Mouse (Mus musculus): Measurements from ENCODE around the gene Phlpp2. TPM values are rescaled to one million over a fixed set of nuclear protein-coding genes. Genes with fewer than 3 reads are reported as not detected.

The Phlpp2 gene
- total RNA-seq, 2 experiments from 2014 or later: 4.9 to 6.4 TPM

DNA sequence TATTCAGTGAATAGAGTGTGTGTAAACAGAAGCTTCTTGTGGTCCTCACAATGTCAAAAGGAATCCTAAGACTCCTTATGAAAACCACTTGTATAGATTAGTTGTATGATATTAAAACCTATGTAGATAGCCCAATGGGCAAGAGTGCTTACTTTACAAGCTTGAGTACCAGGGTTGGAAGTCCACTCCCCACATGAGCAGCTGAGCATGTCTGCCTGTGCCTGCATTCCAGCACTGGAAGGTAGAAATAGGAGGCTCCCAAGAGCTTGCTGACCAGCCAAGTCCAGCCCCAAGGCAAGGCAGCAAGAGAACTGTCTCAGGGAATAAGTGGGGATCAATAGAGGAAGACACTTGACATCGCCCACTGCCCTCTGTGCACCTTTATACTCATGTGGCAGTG, 26.3 kb downstream of the Phlpp2 start:
- intact Hi-C loops (cut with DNase I): no loop called here
- no peak for DNase-seq

DNA sequence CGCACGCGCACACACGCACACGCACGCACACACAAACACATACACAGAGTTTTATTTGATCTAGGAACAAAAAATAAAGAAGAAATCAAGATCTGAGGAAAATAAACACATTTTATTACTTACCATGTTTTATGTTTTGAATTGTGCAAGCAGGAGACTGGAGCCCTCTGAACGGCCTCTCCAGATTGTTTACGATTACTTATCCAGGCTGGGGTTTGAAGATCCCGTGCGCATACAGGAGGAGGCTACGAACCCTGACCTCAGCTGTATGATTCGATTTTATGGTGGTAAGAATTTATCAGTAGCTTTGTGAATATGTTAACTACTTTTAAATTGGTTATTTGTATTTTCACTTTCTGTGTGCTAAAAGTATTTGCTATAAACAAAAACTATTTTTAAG, 27.0 kb downstream of the Phlpp2 start:
- intact Hi-C loops (cut with DNase I): no loop called here
- no peak for DNase-seq

GRCm38 (mm10) chr8:109902379-109902778, 34.0 kb downstream of the Phlpp2 start:
- no peak for DNase-seq
- intact Hi-C loops (cut with DNase I): no loop called here

GRCm38 (mm10) chr8:109903909-109904469, 35.6 kb downstream of the Phlpp2 start:
- no peak for DNase-seq
- intact Hi-C loops (cut with DNase I): no loop called here

- no peak for DNase-seq
- intact Hi-C loops (cut with DNase I): no loop called here
These were observed 36.8 kb downstream of the Phlpp2 start for GRCm38 (mm10) chr8:109904928-109905668.

GRCm38 (mm10) chr8:109906907-109907306, 38.6 kb downstream of the Phlpp2 start:
- intact Hi-C loops (cut with DNase I): no loop called here

DNA sequence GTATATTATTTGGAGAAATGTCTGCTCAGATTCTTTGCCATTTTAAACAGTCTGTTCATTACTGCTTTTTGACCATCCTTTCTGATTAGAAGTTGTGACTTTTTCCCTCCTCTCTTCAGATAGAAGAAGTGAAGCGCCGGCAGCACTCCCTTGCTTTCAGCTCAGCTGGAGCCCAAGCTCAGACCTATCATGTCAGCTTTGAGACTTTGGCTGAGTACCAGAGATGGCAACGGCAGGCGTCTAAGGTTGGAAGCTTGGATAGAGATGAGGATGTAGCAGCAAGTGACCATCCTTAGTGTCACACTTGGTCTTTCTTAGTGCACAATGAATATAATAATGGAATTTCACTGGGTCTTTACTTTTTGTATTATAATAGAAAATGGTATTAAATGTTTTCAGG, 39.0 kb downstream of the Phlpp2 start:
- intact Hi-C loops (cut with DNase I): no loop called here
- DNase-seq: no peak

More at GRCm38 (mm10) chr8:109906907-109907306, 38.6 kb downstream of the Phlpp2 start:
- no peak for DNase-seq

- peak; percentile 21 to 53 for DNase-seq
- intact Hi-C loops (cut with DNase I): loop anchor here (2.0 kb wide), 1 partner anchor 64 kb away; no protein-coding TSS in a partner anchor
These were observed 48.9 kb downstream of the Phlpp2 start for GRCm38 (mm10) chr8:109917277-109917676.

- peak; percentile 9 to 34 for DNase-seq
- intact Hi-C loops (cut with DNase I): no loop called here
These were observed 52.4 kb downstream of the Phlpp2 start for GRCm38 (mm10) chr8:109920406-109921390.

- intact Hi-C loops (cut with DNase I): no loop called here
- no peak for DNase-seq
These were observed 73.4 kb downstream of the Phlpp2 start for GRCm38 (mm10) chr8:109941606-109942360.

GRCm38 (mm10) chr8:109945153-109945632, 76.9 kb downstream of the Phlpp2 start:
- intact Hi-C loops (cut with DNase I): no loop called here
- no peak for DNase-seq

- intact Hi-C loops (cut with DNase I): no loop called here
- no peak for DNase-seq
These were observed 77.4 kb downstream of the Phlpp2 start for GRCm38 (mm10) chr8:109945694-109946093.

- no peak for DNase-seq
- intact Hi-C loops (cut with DNase I): no loop called here
These were observed 77.9 kb downstream of the Phlpp2 start for GRCm38 (mm10) chr8:109946272-109946671.

DNA sequence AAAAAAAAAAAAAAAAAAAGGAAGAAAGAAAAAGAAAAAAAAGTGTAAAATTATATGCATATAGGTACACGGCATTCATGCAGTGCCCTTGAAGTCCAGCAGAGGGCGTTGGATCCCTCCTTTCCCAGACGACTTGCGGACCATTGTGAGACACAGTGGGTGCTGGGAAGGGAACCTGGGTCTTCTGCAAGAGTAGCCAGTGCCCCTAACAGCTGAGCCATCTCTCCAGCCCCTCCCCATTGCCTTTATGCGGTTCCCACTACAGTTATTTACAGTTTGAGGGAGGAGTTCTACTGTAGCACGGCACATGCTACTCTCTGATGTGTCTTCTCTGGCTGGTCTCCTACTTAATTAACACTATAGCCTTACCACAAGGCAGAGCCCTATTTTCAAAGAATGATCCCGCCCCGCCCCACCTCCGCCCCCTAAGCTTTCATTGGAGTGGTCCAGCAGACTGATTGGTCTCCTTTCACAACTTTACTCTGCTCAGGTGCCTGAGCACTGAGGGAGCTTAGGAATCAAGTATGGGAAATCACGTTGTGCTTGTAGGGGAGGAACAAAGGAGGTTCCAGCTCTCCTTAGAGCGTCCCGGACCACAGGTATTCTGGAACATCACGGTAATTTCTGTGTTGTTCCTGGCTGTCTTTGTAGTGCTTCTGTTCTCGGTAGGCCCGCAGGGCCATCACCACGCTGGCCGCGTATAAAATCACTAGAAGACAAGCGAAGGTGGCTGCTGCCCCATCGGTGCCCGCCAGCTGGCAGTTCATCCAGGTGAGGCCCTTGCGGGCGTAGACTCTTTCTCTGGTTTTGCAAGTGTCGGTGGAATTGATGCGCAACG, 79.3 kb downstream of the Phlpp2 start:
- intact Hi-C loops (cut with DNase I): no loop called here

GRCm38 (mm10) chr8:109948285-109948564, 79.9 kb downstream of the Phlpp2 start:
- intact Hi-C loops (cut with DNase I): no loop called here
- DNase-seq: no peak

More for the DNA sequence above, 79.3 kb downstream of the Phlpp2 start:
- DNase-seq: no peak

DNA sequence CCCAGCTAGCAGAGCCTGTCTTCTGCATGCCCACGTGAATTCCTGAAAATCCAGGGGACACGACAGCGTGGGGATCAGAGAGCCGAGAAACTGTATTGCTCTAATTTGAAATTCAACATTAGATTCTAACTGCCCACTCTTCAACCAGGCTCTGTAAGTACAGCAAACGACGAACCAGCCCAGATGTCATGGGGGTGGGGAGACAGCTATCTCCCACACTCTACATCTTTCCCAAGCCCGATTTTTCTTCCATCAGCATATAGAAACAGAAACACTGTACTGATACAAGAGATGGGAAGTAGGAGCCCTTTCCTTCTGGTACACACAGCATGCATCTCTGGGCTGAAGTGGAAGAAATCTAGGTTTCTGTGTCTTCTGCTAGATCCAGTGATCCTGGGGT, 83.8 kb downstream of the Phlpp2 start:
- no peak for DNase-seq
- intact Hi-C loops (cut with DNase I): no loop called here

GRCm38 (mm10) chr8:109954486-109954948, 86.2 kb downstream of the Phlpp2 start:
- intact Hi-C loops (cut with DNase I): no loop called here
- DNase-seq: peak in 1 of 2 experiments; percentile 21

DNA sequence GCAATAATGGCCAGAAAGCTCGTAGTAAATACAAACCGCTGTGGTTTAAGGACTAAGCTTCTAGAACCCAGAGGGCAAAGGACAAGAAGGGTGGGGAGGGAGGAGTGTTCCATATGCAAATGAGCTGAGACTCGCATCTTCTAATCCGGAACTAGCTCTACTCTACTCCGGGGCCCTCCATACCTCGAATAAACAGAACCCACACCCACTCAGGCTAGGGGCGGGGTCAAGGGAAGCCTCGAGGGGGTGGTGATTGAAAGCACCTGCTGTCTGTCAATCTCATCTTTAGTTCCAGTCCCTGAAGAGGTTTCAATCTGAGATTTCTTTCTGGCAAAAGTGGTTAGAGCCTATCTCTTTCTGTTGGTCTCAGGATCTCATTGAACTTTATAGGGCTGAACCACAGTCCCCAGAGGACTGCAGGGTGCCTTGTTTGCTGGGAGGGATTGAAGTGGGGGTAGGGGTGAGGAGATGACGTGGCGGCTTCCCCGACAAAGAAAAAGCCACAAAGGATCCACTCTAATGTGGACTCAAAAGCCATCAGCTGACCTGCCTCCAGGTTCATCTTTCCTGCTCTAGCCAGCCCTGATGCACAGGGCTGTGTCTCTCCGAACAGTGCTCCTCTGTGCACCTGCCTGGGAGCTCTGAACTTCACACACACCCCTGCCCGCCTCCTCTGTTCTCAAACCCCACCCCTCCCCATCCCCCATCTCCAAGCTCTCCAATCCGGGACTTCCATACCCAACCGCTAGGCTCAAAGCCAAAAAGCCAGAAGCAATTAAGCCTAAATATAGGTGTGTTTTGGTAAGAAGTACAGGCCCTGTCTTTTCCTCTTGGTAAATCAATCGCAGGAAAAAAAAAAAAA, 89.1 kb downstream of the Phlpp2 start:
- DNase-seq: no peak
- intact Hi-C loops (cut with DNase I): no loop called here

All from heart, postnatal 14 days (tissue).